Mouse (Mus musculus): ENCODE data around the gene AU015836. TPM values are rescaled to one million over a fixed set of nuclear protein-coding genes. Genes with fewer than 3 reads are reported as not detected.
A peak's percentile ranks its signal among the peaks of the same experiment; 100 is the strongest.
"Not testable (repeated sequence)": the region's sequence is repeated elsewhere in the genome, so short reads cannot be mapped to it uniquely, and the experiment has no call there.

AU015836 gene
- total RNA-seq (2021): not detected
- long read RNA-seq, experiment 1: 0 reads
- long read RNA-seq, experiment 2: 0 reads

- no peak for DNase-seq
- intact Hi-C loops (cut with DNase I; ENCODE audit: low total_unique reads): no loop called here
Observed at GRCm38 (mm10) chrX:93968444-93968843, at the start of gene AU015836. TSS of gene AU015836 (plus strand) at chrX:93968659.

- intact Hi-C loops (cut with DNase I; ENCODE audit: low total_unique reads): no loop called here
- DNase-seq: no peak
Observed at GRCm38 (mm10) chrX:93919017-93919416, 49.4 kb upstream of the AU015836 start.

GRCm38 (mm10) chrX:93928379-93928778 lies 40.1 kb upstream of the AU015836 start:
- intact Hi-C loops (cut with DNase I; ENCODE audit: low total_unique reads): no loop called here
- DNase-seq: no peak

GRCm38 (mm10) chrX:93928794-93929193 lies 39.7 kb upstream of the AU015836 start:
- intact Hi-C loops (cut with DNase I; ENCODE audit: low total_unique reads): no loop called here
- DNase-seq: no peak

GRCm38 (mm10) chrX:93931694-93932093 lies 36.8 kb upstream of the AU015836 start:
- no peak for DNase-seq
- intact Hi-C loops (cut with DNase I; ENCODE audit: low total_unique reads): no loop called here

- intact Hi-C loops (cut with DNase I; ENCODE audit: low total_unique reads): loop anchor here (10.0 kb wide), 1 partner anchor 78 kb away; no protein-coding TSS in a partner anchor
- peak; percentile 21 for DNase-seq
Observed at GRCm38 (mm10) chrX:93956727-93957126, 11.7 kb upstream of the AU015836 start.

- no peak for DNase-seq
- intact Hi-C loops (cut with DNase I; ENCODE audit: low total_unique reads): loop anchor here (10.0 kb wide), 1 partner anchor 76 kb away; no protein-coding TSS in a partner anchor
Observed at GRCm38 (mm10) chrX:93958502-93958901, 10.0 kb upstream of the AU015836 start.

- no peak for DNase-seq
- intact Hi-C loops (cut with DNase I; ENCODE audit: low total_unique reads): no loop called here
Observed at GRCm38 (mm10) chrX:93980341-93980740, 11.9 kb downstream of the AU015836 start.

GRCm38 (mm10) chrX:93982193-93982592 lies 13.7 kb downstream of the AU015836 start:
- no peak for DNase-seq
- intact Hi-C loops (cut with DNase I; ENCODE audit: low total_unique reads): no loop called here

- DNase-seq; intact Hi-C loops (cut with DNase I; ENCODE audit: low total_unique reads): not testable (repeated sequence)
Observed at GRCm38 (mm10) chrX:93985096-93985495, 16.6 kb downstream of the AU015836 start.

GRCm38 (mm10) chrX:94006991-94007390 lies 38.5 kb downstream of the AU015836 start:
- intact Hi-C loops (cut with DNase I; ENCODE audit: low total_unique reads): no loop called here
- peak; percentile 40 for DNase-seq

GRCm38 (mm10) chrX:94009442-94009841 lies 41.0 kb downstream of the AU015836 start:
- intact Hi-C loops (cut with DNase I; ENCODE audit: low total_unique reads): no loop called here
- DNase-seq: no peak

GRCm38 (mm10) chrX:94011656-94012173 lies 43.3 kb downstream of the AU015836 start:
- no peak for DNase-seq
- intact Hi-C loops (cut with DNase I; ENCODE audit: low total_unique reads): no loop called here

GRCm38 (mm10) chrX:94012479-94013167 lies 44.2 kb downstream of the AU015836 start:
- DNase-seq: peak; percentile 18
- intact Hi-C loops (cut with DNase I; ENCODE audit: low total_unique reads): no loop called here

GRCm38 (mm10) chrX:94016891-94017290 lies 48.4 kb downstream of the AU015836 start:
- intact Hi-C loops (cut with DNase I; ENCODE audit: low total_unique reads): no loop called here

GRCm38 (mm10) chrX:94022264-94022874 lies 53.9 kb downstream of the AU015836 start:
- intact Hi-C loops (cut with DNase I; ENCODE audit: low total_unique reads): no loop called here
- DNase-seq: no peak

More at GRCm38 (mm10) chrX:94016891-94017290, 48.4 kb downstream of the AU015836 start:
- DNase-seq: no peak

Other genes with a start within 250 kb of the AU015836 start
- 1 to 10 TPM; 4.3 to 5.2 TPM for gene Pdk3, start 136.5 kb upstream of the AU015836 start, total RNA-seq (2021)
- gene Zfx, start 155.0 kb downstream of the AU015836 start, total RNA-seq (2021): 10 to 100 TPM; 19.6 to 21.0 TPM
- gene Eif2s3x, start 244.2 kb downstream of the AU015836 start, total RNA-seq (2021): 100 to 1,000 TPM in 1 of 2 experiments, 10 to 100 TPM in 1; 88.0 to 136 TPM